34 mouse cellular contexts compared by ENCODE assay signal in the genomic region with DNA sequence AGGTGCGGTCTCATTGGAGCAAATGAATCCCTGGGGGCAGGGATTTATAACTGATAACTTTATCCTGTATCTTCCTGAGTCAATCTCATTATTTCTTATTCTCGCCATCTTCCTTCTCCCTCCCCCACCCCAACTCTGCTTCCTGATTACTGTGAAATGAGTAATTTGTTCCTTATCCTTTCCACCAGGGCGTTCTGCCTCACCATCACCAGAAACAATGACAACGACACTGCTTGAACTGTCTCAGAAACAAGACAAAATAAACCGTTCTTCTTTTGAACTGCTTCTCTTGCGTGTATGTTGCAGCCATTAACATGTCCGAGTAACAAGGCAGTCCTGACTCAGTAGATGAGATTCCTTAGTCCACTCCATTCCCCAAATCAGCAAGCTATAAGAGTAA.
"Had no signal": no experiment of that assay in that cellular context is flagged by ENCODE, and none has a peak within 500 bp of the region (broad histone marks: within the 10 kb centered on the region; RNA-seq: fewer than 3 reads in every experiment).

No protein-coding gene starts in this region.

- ATAC-seq: hindbrain, embryonic 16.5 days; hindbrain, postnatal 0 days; inflammation-experienced regulatory T-cells, adult 6 months; intestine, embryonic 15.5 days; intestine, embryonic 16.5 days; intestine, postnatal 0 days had no signal

- H3K4me3 ChIP-seq: heart, embryonic 12.5 days; heart, embryonic 13.5 days; heart, embryonic 15.5 days; hindbrain, embryonic 10.5 days; hindbrain, embryonic 12.5 days; hindbrain, embryonic 13.5 days; hindbrain, embryonic 15.5 days; intestine, embryonic 15.5 days; kidney, embryonic 15.5 days; layer of hippocampus, adult 2 months; left cerebral cortex, adult 2 months had no signal

- DNase-seq: heart, postnatal 10 days; heart, postnatal 14 days; heart, postnatal 36 days; heart, postnatal 4 days; kidney, adult 11 months; kidney, adult 18-20 months; kidney, adult 2 months; kidney, adult 8-10 months; kidney, adult 9 months; kidney, postnatal 10 days; kidney, postnatal 14 days; kidney, postnatal 25 days; kidney, postnatal 36 days; kidney, postnatal 4 days; layer of hippocampus, adult 9-11 months; layer of hippocampus, postnatal 36 days had no signal

- H3K4me1 ChIP-seq: heart, embryonic 12.5 days; heart, embryonic 13.5 days; heart, embryonic 15.5 days; hindbrain, embryonic 10.5 days; hindbrain, embryonic 12.5 days; hindbrain, embryonic 13.5 days; hindbrain, embryonic 15.5 days; intestine, embryonic 15.5 days; kidney, embryonic 15.5 days had no signal

- H3K36me3 ChIP-seq: heart, embryonic 12.5 days; heart, embryonic 13.5 days; heart, embryonic 15.5 days; hindbrain, embryonic 10.5 days; hindbrain, embryonic 12.5 days; hindbrain, embryonic 13.5 days; hindbrain, embryonic 15.5 days; intestine, embryonic 15.5 days; kidney, embryonic 15.5 days had no signal

- H3K27ac ChIP-seq: heart, embryonic 13.5 days; heart, embryonic 15.5 days; hindbrain, embryonic 10.5 days; hindbrain, embryonic 12.5 days; hindbrain, embryonic 13.5 days; hindbrain, embryonic 14.5 days; hindbrain, embryonic 15.5 days; hindbrain, postnatal 0 days; intestine, embryonic 15.5 days; kidney, embryonic 15.5 days; kidney, postnatal 0 days; layer of hippocampus, adult 2 months; left cerebral cortex, adult 2 months had no signal

- H3K27me3 ChIP-seq: heart, embryonic 12.5 days; heart, embryonic 13.5 days; heart, embryonic 15.5 days; hindbrain, embryonic 12.5 days; hindbrain, embryonic 13.5 days; hindbrain, embryonic 15.5 days; intestine, embryonic 15.5 days; kidney, embryonic 15.5 days had no signal

- H3K9me3 ChIP-seq: heart, embryonic 12.5 days; heart, embryonic 13.5 days; heart, embryonic 15.5 days; hindbrain, embryonic 10.5 days; hindbrain, embryonic 12.5 days; hindbrain, embryonic 13.5 days; hindbrain, embryonic 15.5 days; intestine, embryonic 15.5 days; kidney, embryonic 15.5 days had no signal
